Mouse (Mus musculus) spleen, adult 2 months (tissue): ENCODE results near the gene Nkx2-5.

ENCODE experiments used
- CTCF ChIP-seq: fragments of 200-500 bp; IDR thresholded peaks from 2 replicates; pipeline ENCODE4 v1.5.1; 2011; ENCODE audit warnings: mild to moderate bottlenecking, inconsistent platforms; ENCODE audit not compliant: insufficient read depth, insufficient read length, insufficient replicate concordance; ENCODE audit errors: extremely low read depth
- POLR2A ChIP-seq: fragments of 200-500 bp; IDR thresholded peaks from 2 replicates; pipeline ENCODE4 v1.6.1; 2011; ENCODE audit warnings: low read depth, low read length, inconsistent platforms

DNA sequence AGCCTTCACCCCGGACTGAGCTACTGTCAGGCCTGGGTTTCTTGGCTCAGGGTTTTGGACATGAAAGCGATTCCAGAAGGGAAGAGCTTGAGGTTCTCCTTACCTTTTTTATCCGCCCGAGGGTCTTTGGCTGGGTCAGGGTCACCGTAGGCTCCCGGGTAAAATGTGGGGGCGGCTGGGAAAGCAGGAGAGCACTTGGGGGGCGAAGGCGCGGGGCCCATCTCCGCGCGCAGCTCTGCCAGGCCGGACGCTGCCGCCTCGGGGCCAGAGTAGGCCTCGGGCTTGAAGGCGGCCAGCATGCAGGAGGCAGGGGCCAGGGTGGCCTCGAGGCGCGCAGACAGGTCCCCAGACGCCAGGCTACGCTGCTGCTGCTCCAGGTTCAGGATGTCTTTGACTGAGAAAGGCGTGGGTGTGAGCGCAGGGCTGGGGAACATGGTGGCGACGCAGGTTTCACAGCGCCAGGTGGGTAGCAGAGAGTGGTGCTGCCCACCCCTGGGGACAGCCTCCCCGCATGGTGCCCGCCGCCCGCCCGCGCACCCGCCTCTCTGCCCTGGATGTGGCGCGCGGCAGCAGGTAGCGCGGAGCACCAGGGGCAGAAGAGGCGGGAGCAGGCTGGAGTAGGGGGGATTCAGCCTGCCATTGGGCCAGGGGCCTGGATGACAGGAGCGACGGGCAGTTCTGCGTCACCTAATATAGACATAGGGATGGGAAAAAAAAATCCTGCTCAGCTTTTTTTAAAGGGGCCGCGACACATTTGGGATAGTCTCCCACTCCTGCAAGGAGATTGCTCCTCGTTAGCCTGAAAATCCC, 3.7 kb downstream of the Nkx2-5 start:
- TF ChIP-seq CTCF (no peak), POLR2A (no peak)
